In the genomic region with DNA sequence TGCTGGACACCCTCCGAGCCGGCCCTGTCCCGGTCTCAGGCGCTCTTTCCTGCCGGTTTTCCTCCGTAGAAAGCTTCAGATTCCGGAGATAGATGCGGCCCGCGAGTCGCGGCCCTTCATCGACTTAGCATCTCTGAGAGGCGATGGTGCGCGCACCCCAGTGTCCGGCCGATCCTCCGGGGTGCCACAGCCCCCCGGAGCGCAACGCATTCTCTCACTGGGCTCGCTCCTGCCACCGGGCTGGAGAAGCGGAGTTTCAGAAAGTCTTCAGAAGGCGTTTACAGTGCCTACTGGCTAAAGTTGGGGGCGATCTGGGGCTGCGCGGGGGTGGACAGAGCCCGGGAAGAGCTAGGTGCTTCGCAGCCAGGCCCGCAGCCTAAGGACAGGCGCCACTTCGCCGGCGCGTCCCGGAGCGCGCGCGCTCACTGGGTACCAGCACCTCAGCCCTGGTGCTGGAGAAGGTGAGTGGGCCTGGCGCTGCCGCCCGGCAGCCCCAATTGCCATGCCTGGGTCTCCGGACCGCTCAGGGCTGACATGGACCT, we compare ENCODE assay signal across 8 mouse cellular contexts. TPM values are rescaled to one million over a fixed set of nuclear protein-coding genes. Genes with fewer than 3 reads are reported as not detected.
DNase-seq lines count a peak whose midpoint lies in the region; ATAC-seq and TF ChIP-seq lines count a peak whose summit lies in the region.

No protein-coding gene starts in this region.

- peaks cover 23% of the 10 kb centered on the region for H3K27me3 ChIP-seq in forebrain, embryonic 16.5 days (replicated peaks; ENCODE audit: control insufficient read depth, insufficient read depth, low read length)
- peaks cover 41% of the 10 kb centered on the region for H3K27me3 ChIP-seq in midbrain, embryonic 15.5 days (replicated peaks)

- ATAC-seq in forebrain, embryonic 16.5 days: no peak
- ATAC-seq in midbrain, embryonic 15.5 days (replicated peaks): no peak; the same call in 1 of the 2 replicates

- peak in 1 of 2 experiments; percentile 47 for DNase-seq in left cerebral cortex, adult 2 months (ENCODE audit: extremely low spot score in 1 of 2, low spot score in 2 of 2)
- DNase-seq in left cerebral cortex, adult 11 months (ENCODE audit: low spot score): no peak
- DNase-seq in cerebellum, postnatal 10 days: peak; percentile 51 to 67
- DNase-seq in urinary bladder, postnatal 36 days (ENCODE audit: low spot score in 2 of 2): no peak
- no peak for DNase-seq in adrenal gland, postnatal 25 days
- DNase-seq in heart, adult 18-20 months: no peak

- WGBS in forebrain, embryonic 16.5 days: under 1% methylated on average over 47 of the region's 47 CpGs
- WGBS in midbrain, embryonic 15.5 days: under 1% methylated on average over 47 of the region's 47 CpGs

- peak overlapping the region; percentile 93 for H3K4me2 ChIP-seq in forebrain, embryonic 16.5 days (ENCODE audit: low read length)
- H3K4me2 ChIP-seq in midbrain, embryonic 15.5 days: peak overlapping the region; percentile 97

- no peaks in the 10 kb centered on the region for H3K9me3 ChIP-seq in forebrain, embryonic 16.5 days (ENCODE audit: control insufficient read depth, low read length)
- H3K9me3 ChIP-seq in midbrain, embryonic 15.5 days: no peaks in the 10 kb centered on the region

- peak overlapping the region; percentile 71 for H3K4me3 ChIP-seq in left cerebral cortex, adult 2 months
- peak overlapping the region; percentile 70 for H3K4me3 ChIP-seq in forebrain, embryonic 16.5 days (replicated peaks; ENCODE audit: low read length)
- peak overlapping the region; percentile 68 for H3K4me3 ChIP-seq in midbrain, embryonic 15.5 days

- H3K27ac ChIP-seq in left cerebral cortex, adult 2 months: peak overlapping the region; percentile 90
- no peak overlapping the region for H3K27ac ChIP-seq in forebrain, embryonic 16.5 days (ENCODE audit: low read length)
- H3K27ac ChIP-seq in midbrain, embryonic 15.5 days: no peak overlapping the region

- H3K4me1 ChIP-seq in forebrain, embryonic 16.5 days (replicated peaks; ENCODE audit: control insufficient read depth, insufficient read depth, low read length): peaks cover 19% of the 10 kb centered on the region
- H3K4me1 ChIP-seq in midbrain, embryonic 15.5 days: peaks cover 26% of the 10 kb centered on the region

- TF ChIP-seq CTCF in left cerebral cortex, adult 2 months (IDR thresholded peaks at IDR 0.05): no peak

- intact Hi-C loops in left cerebral cortex, adult 2 months (cut with DNase I): loop anchor here (2.0 to 5.0 kb wide), 3 partner anchors 37 to 106 kb away; no protein-coding TSS in a partner anchor

- H3K36me3 ChIP-seq in forebrain, embryonic 16.5 days (ENCODE audit: control insufficient read depth, insufficient read depth): no peaks in the 10 kb centered on the region
- H3K36me3 ChIP-seq in midbrain, embryonic 15.5 days (replicated peaks): no peaks in the 10 kb centered on the region

- H3K9ac ChIP-seq in forebrain, embryonic 16.5 days (replicated peaks; ENCODE audit: low read depth, low read length): peak overlapping the region; percentile 81
- peak overlapping the region; percentile 85 for H3K9ac ChIP-seq in midbrain, embryonic 15.5 days

RNA-seq across cellular contexts. Expression of gene Crhr1, which starts 0.9 kb away (rescaled TPM):
- total RNA-seq in left cerebral cortex, adult 2 months (2021): 10 to 100 TPM; 27.9 to 31.8 TPM
- 5.2 and 6.3 TPM in 2 replicates for polyA plus RNA-seq in forebrain, embryonic 16.5 days (2015; fragmentation: Nextera tagmentation; extraction: Ambion mirVana)
- polyA plus RNA-seq in midbrain, embryonic 15.5 days (2015; fragmentation: Nextera tagmentation; extraction: Ambion mirVana): 7.5 and 8.6 TPM in 2 replicates
- total RNA-seq in adrenal gland, postnatal 25 days (2021): 0.24 TPM in 1 of 2 replicates, not detected in the other
- total RNA-seq in heart, adult 18-20 months (2021): not detected

RNA-seq across cellular contexts. Expression of gene Sppl2c, which starts 52.6 kb away (rescaled TPM):
- not detected for total RNA-seq in left cerebral cortex, adult 2 months (2021)
- not detected in 2 replicates for polyA plus RNA-seq in forebrain, embryonic 16.5 days (2015; fragmentation: Nextera tagmentation; extraction: Ambion mirVana)
- not detected in 2 replicates for polyA plus RNA-seq in midbrain, embryonic 15.5 days (2015; fragmentation: Nextera tagmentation; extraction: Ambion mirVana)
- not detected in 2 replicates for total RNA-seq in adrenal gland, postnatal 25 days (2021)
- total RNA-seq in heart, adult 18-20 months (2021): not detected

Comparison
In these comparisons a context has a peak if more than half of its experiments do, and no peak if none do; other contexts are left out.
1. DNase-seq: peak in cerebellum, postnatal 10 days (2 of 2); none in left cerebral cortex, adult 11 months (single experiment), urinary bladder, postnatal 36 days (0 of 2), adrenal gland, postnatal 25 days (single experiment) and heart, adult 18-20 months (0 of 2).
2. RNA of gene Crhr1, which starts 0.9 kb away (total RNA-seq): 27.9 to 31.8 TPM in left cerebral cortex, adult 2 months; 0.24 TPM in adrenal gland, postnatal 25 days and not detected in heart, adult 18-20 months; every median in the first group is over 10 times any median in the second.
3. Peak in every context shown above with its lines, with median percentiles within 50 percentile points of each other: H3K4me3 ChIP-seq.